Mouse (Mus musculus) liver, embryonic 14.5 days (tissue): ENCODE data around the gene Zfp872.

Source experiments
- CTCF ChIP-seq: IDR thresholded peaks from 2 replicates; pipeline ENCODE4 v1.5.1; 2016; ENCODE audit warnings: antibody characterized with exemption, low read depth, control low read depth
- EP300 ChIP-seq: IDR thresholded peaks from 2 replicates; pipeline ENCODE4 v1.6.1; 2016; ENCODE audit warnings: antibody characterized with exemption, low read depth

GRCm38 (mm10) chr9:22196412-22196811 lies 8.5 kb downstream of the Zfp872 start:
- TF ChIP-seq CTCF (no peak), EP300 (no peak)
